Mouse (Mus musculus) lung, embryonic 14.5 days (tissue): ENCODE results near the gene Syngr3. TPM values are rescaled to one million over a fixed set of nuclear protein-coding genes. Genes with fewer than 3 reads are reported as not detected.

ENCODE experiments used
- ATAC-seq: fragments of 200-750 bp; cut with Nextera tagmentation; 2 replicates; pipeline ENCODE4 v1.8.0; 2017; ENCODE audit warnings: mild to moderate bottlenecking, moderate TSS enrichment, moderate library complexity; ENCODE audit not compliant: insufficient read depth
- DNase-seq: peaks from one replicate; pipeline ENCODE4 v3.0.0-alpha.2; 2015
- H3K27ac ChIP-seq: fragments of 300-500 bp; sonication (generic); 2 replicates; pipeline ENCODE4 v1.5.1; 2014; ENCODE audit warnings: low read depth, mild to moderate bottlenecking, moderate library complexity
- H3K27me3 ChIP-seq: fragments of 300-500 bp; sonication (generic); 2 replicates; pipeline ENCODE4 v1.6.1; 2014; ENCODE audit warnings: low read length, control low read depth; ENCODE audit not compliant: insufficient read depth
- H3K36me3 ChIP-seq: fragments of 300-500 bp; sonication (generic); 2 replicates; pipeline ENCODE4 v1.6.1; 2014; ENCODE audit warnings: control low read depth; ENCODE audit not compliant: insufficient read depth
- H3K4me1 ChIP-seq: fragments of 300-500 bp; sonication (generic); 2 replicates; pipeline ENCODE4 v1.6.1; 2014; ENCODE audit warnings: antibody characterized with exemption, control low read depth; ENCODE audit not compliant: insufficient read depth
- H3K4me2 ChIP-seq: fragments of 300-500 bp; sonication (generic); 2 replicates; pipeline ENCODE4 v1.6.1; 2014; ENCODE audit warnings: mild to moderate bottlenecking
- H3K4me3 ChIP-seq: fragments of 300-500 bp; sonication (generic); 2 replicates; pipeline ENCODE4 v1.5.1; 2014; ENCODE audit warnings: low read depth, low read length
- H3K9ac ChIP-seq: fragments of 300-500 bp; sonication (generic); 2 replicates; pipeline ENCODE4 v1.6.1; 2014
- H3K9me3 ChIP-seq: fragments of 300-500 bp; sonication (generic); 2 replicates; pipeline ENCODE4 v1.6.1; 2016; ENCODE audit warnings: low read depth, low read length, control low read depth
- CTCF ChIP-seq: IDR thresholded peaks from 2 replicates; pipeline ENCODE4 v1.5.1; 2016; ENCODE audit warnings: antibody characterized with exemption, low read depth
- WGBS: fragments of 180-500 bp; shearing (Covaris S2); extraction: QIAGEN DNeasy Blood & Tissue Kit; methylation state at CpG from one replicate; pipeline ENCODE4 v1.1.7; 2014; 5-methylcytosine and 5-hydroxymethylcytosine counted together
- polyA plus RNA-seq: library from polyadenylated mRNA; unstranded; fragments of >200 nt; fragmentation: Nextera tagmentation; extraction: Ambion mirVana; gene quantifications from 2 replicates; pipeline ENCODE4 v1.2.1, GENCODE M21; 2014

The Syngr3 gene
- polyA plus RNA-seq, 1 experiment from 2014 or later, result 0.83 TPM

DNA sequence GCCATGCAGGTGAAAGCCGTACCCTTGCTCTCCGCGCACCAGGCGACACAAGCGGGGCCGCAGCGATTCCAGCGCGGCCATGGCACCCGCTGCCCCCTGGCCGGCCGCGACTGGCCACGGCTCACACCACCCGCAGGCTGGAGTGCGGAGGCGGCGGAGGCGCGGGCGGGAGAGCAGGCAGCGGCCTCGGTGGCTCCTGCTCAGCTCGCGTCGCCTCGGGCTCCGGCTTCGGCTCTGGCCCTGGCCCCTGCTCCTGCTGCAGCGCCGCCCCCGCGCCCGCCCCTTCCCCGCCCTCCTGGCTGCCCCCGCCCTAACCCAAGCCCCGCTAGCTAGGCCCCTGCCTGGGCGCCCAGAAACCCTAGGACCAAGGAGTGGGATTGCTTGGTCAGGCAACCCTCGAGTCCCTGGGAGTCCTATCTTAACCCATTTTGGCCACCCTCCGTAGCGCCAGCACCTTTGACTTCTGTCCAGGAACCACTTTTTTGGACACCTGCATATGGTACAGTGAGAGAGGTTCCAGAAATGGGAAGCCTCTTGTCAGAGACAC is 39.6 kb downstream of the Syngr3 start, which contains the start of gene Slc9a3r2:
Slc9a3r2 (minus strand) TSS at position 258 of the 547 bp plus-strand sequence.
- under 1% methylated on average over 41 of the region's 41 CpGs for WGBS
- Histone ChIP-seq H3K9me3 (no peaks in the 10 kb centered on the region), H3K27ac (peak within 1 kb of the TSS; percentile 50; the same call in 1 of the 2 replicates), H3K36me3 (0 out of 2 replicates have a peak, but pooled peaks cover 2% of the 10 kb centered on the region), H3K4me3 (peak within 1 kb of the TSS; percentile 74), H3K4me2 (peak within 1 kb of the TSS; percentile 99), H3K9ac (peak within 1 kb of the TSS; percentile 84), H3K4me1 (peaks cover 9% of the 10 kb centered on the region; the same call in 1 of the 2 replicates), H3K27me3 (no peaks in the 10 kb centered on the region)
- peak; percentile 75 for DNase-seq
- no peak for TF ChIP-seq CTCF
- ATAC-seq, result peak; percentile 79

DNA sequence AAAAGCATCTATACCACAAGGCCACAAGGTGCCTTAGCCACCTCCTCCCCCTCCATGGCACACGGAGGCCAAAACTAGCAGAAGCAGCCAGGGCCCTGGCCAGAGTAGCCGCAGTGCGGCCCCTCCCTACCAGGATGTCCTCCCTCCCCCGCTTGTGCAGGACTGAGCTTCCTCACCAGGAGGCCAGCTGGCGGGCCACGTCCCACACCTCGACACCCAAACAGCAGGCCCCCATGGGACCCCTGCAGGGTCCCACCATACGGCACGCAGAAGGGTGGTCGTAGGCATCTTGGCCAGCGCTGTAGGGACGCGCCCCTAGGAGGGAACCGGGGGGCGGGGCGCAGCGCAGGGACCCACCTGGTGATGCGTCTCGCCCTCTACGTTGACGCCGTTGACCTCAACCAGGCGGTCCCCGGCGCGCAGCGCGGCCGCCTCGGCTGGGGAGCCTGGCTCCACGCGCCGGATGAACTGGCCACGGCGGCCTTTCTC is 40.1 kb downstream of the Syngr3 start:
- TF ChIP-seq CTCF, result no peak
- no peaks in the 10 kb centered on the region for H3K9me3 ChIP-seq
- H3K27ac ChIP-seq, result peak overlapping the region; percentile 50; the same call in 1 of the 2 replicates
- peak; percentile 67 for DNase-seq
- H3K27me3 ChIP-seq, result no peaks in the 10 kb centered on the region
- H3K36me3 ChIP-seq, result 0 out of 2 replicates have a peak, but pooled peaks cover 2% of the 10 kb centered on the region
- H3K4me1 ChIP-seq, result peaks cover 13% of the 10 kb centered on the region
- H3K4me2 ChIP-seq, result peak overlapping the region; percentile 99
- whole genome bisulfite sequencing, result under 1% methylated on average over 35 of the region's 35 CpGs
- peak overlapping the region; percentile 84 for H3K9ac ChIP-seq
- peak; percentile 47 for ATAC-seq
- peak overlapping the region; percentile 74 for H3K4me3 ChIP-seq

DNA sequence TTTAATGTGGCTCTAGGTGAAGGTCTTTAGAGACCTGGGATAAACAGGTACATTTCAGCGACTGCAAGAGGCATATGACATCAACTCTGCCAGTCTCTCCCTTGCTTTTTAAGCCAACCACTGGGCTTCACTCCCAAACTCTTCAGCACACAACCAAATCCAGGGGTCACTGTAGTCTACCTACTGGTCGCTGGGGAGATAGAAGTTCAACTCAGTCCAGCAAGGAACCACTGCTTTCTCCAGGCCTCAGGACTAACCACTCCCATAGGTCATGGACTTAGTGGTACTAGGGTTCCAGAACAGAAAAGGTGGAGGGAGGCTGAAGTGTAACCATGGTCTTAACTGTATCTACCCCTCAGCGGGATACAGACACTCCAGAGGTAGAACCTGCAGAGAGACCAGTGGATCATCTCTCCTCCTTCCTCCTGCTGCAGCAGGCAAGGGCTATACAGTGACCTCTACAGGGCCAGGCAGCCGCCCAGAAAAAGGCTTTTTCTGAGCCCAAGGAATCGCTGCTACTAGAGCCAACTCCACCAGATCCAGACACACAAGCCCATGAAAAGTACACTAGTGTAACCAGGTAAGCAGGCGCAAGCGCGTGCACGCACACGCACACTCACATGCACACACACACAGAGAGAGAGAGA is 40.9 kb downstream of the Syngr3 start:
- no peak overlapping the region; the same call in 1 of the 2 replicates for H3K27ac ChIP-seq
- H3K4me1 ChIP-seq, result peaks cover 21% of the 10 kb centered on the region

DNA sequence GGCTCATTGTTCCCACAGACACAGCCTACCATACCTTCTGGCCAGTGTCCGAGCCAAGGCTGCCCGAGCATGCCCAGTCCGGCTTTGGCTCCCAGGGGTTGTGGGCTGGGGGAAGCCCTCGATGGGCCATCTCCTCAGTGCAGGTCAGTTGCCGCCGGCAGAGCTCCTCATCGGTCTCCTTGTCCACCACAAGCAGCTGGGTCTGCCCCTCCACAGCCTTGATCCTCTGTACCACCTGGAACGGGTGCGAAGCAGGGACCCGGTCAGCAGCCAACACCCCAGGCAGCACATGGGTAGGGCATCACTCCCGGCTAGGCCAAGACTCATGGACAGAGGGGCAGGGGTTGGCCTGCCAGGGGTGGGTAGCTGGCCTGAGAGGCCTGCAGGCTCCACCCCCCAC is 42.3 kb downstream of the Syngr3 start:
- H3K4me1 ChIP-seq, result peaks cover 24% of the 10 kb centered on the region
- peak overlapping the region; percentile 2; the same call in 1 of the 2 replicates for H3K4me3 ChIP-seq
- DNase-seq (no peak), ATAC-seq (no peak)
- no peak overlapping the region for H3K9ac ChIP-seq
- whole genome bisulfite sequencing, result 68% methylated on average over 11 of the region's 11 CpGs
- H3K36me3 ChIP-seq, result peaks cover 8% of the 10 kb centered on the region; the same call in 1 of the 2 replicates
- H3K27ac ChIP-seq, result peak overlapping the region; percentile 54; the same call in 1 of the 2 replicates
- no peak for TF ChIP-seq CTCF
- peak overlapping the region; percentile 25; the same call in 1 of the 2 replicates for H3K4me2 ChIP-seq
- H3K9me3 ChIP-seq, result no peaks in the 10 kb centered on the region
- no peaks in the 10 kb centered on the region for H3K27me3 ChIP-seq

More for the DNA sequence above, 40.9 kb downstream of the Syngr3 start:
- no peak for TF ChIP-seq CTCF
- 0 out of 2 replicates have a peak, but pooled peaks cover 2% of the 10 kb centered on the region for H3K36me3 ChIP-seq
- ATAC-seq (no peak), DNase-seq (no peak)
- H3K27me3 ChIP-seq, result no peaks in the 10 kb centered on the region
- peak overlapping the region; percentile 74 for H3K4me3 ChIP-seq
- peak overlapping the region; percentile 99 for H3K4me2 ChIP-seq
- H3K9ac ChIP-seq, result no peak overlapping the region; the same call in 1 of the 2 replicates
- H3K9me3 ChIP-seq, result no peaks in the 10 kb centered on the region
- WGBS, result 68% methylated on average over 10 of the region's 10 CpGs

DNA sequence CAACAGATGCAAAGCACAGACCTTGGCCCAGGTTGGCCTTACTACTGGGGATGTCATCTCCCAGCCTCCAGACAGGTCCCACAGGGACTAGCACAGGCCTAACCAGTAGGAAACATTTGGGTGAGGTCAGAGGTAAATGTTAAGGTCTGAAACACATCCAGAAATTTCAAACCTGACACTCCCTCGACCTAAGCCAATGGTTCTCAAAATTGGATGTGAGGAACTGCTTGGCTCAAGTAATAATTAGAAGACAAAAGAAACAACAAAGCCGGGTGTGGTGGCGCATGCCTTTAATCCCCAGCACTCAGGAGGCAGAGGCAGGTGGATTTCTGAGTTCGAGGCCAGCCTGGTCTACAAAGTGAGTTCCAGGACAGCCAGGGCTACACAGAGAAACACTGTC is 43.4 kb downstream of the Syngr3 start:
- Histone ChIP-seq H3K36me3 (peaks cover 9% of the 10 kb centered on the region; the same call in 1 of the 2 replicates), H3K4me1 (peaks cover 24% of the 10 kb centered on the region), H3K9ac (no peak overlapping the region), H3K9me3 (no peaks in the 10 kb centered on the region), H3K4me2 (no peak overlapping the region), H3K27ac (no peak overlapping the region; the same call in 1 of the 2 replicates), H3K4me3 (no peak overlapping the region), H3K27me3 (no peaks in the 10 kb centered on the region)
- DNase-seq (no peak), ATAC-seq (no peak)
- no peak for TF ChIP-seq CTCF
- 81% methylated on average over 4 of the region's 4 CpGs for WGBS

DNA sequence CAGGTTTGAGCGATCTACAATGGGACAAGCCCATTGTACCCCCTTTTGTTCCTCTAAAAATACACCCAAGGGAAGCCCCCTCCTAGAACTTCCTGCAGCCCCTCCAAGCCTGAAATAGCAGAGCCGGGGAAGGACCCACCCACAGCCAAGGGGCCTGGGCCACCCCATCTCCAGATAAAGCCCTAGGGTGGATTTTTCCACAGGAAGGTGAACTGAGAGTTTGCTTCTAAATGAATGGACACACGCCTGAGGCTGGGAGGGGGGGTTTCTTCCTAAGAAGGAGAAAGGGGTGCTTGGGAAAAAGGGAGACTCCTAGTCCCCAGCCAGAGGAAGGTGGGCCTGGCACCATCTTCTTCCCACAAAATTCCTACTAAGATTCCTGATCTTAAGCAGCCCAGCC is 43.8 kb downstream of the Syngr3 start:
- Histone ChIP-seq H3K4me2 (no peak overlapping the region), H3K36me3 (peaks cover 10% of the 10 kb centered on the region; the same call in 1 of the 2 replicates), H3K9me3 (no peaks in the 10 kb centered on the region), H3K4me1 (peaks cover 24% of the 10 kb centered on the region), H3K4me3 (no peak overlapping the region), H3K27me3 (no peaks in the 10 kb centered on the region), H3K9ac (no peak overlapping the region), H3K27ac (peak overlapping the region; percentile 84; the same call in 1 of the 2 replicates)
- no peak for ATAC-seq
- no peak for TF ChIP-seq CTCF
- DNase-seq, result no peak
- 72% methylated on average over 3 of the region's 3 CpGs for WGBS
